In genomic region chr7:19714836-19715235, GRCm38 (mm10) we compare ENCODE assay signal across 8 mouse cellular contexts. TPM values are rescaled to one million over a fixed set of nuclear protein-coding genes. Genes with fewer than 3 reads are reported as not detected.
DNase-seq lines count a peak whose midpoint lies in the region; ATAC-seq and TF ChIP-seq lines count a peak whose summit lies in the region.

No protein-coding gene starts in this region.

- no peak for TF ChIP-seq CTCF in bone marrow macrophage, adult 2 months (IDR thresholded peaks at IDR 0.05; ENCODE audit: low read depth, low read length)

- 0 out of 2 replicates have a peak, but pooled peaks have one; percentile 0 for ATAC-seq in kidney, embryonic 14.5 days (ENCODE audit: low FRiP score, low TSS enrichment)
- ATAC-seq in hindbrain, embryonic 11.5 days (ENCODE audit: low FRiP score): no peak
- no peak for ATAC-seq in midbrain, embryonic 12.5 days (ENCODE audit: low FRiP score, low read depth)

- H3K27ac ChIP-seq in kidney, embryonic 14.5 days (ENCODE audit: low read depth, low read length): peak overlapping the region; percentile 74
- peak overlapping the region; percentile 62 for H3K27ac ChIP-seq in bone marrow macrophage, adult 2 months (ENCODE audit: insufficient read depth, low read depth, low read length)
- peak overlapping the region; percentile 56; the same call in 1 of the 2 replicates for H3K27ac ChIP-seq in hindbrain, embryonic 11.5 days (ENCODE audit: low read depth, low read length)
- peak overlapping the region; percentile 68 for H3K27ac ChIP-seq in midbrain, embryonic 12.5 days (replicated peaks)

- H3K4me3 ChIP-seq in kidney, embryonic 14.5 days (ENCODE audit: low read length): peak overlapping the region; percentile 72
- peak overlapping the region; percentile 97 for H3K4me3 ChIP-seq in bone marrow macrophage, adult 2 months (ENCODE audit: insufficient read depth, low read length)
- H3K4me3 ChIP-seq in hindbrain, embryonic 11.5 days (ENCODE audit: low read depth, low read length): peak overlapping the region; percentile 99
- peak overlapping the region; percentile 99 for H3K4me3 ChIP-seq in midbrain, embryonic 12.5 days

- no peak for DNase-seq in kidney, postnatal 10 days
- no peak for DNase-seq in hindbrain, embryonic 11.5 days (ENCODE audit: low spot score)
- no peak for DNase-seq in ovary, postnatal 10 days (ENCODE audit: low spot score)
- no peak for DNase-seq in left cerebral cortex, adult 9 months (ENCODE audit: low spot score in 2 of 2)
- no peak for DNase-seq in thymus, adult 18-20 months

- peak overlapping the region; percentile 72 for H3K4me2 ChIP-seq in kidney, embryonic 14.5 days (replicated peaks; ENCODE audit: low read depth, low read length)
- peak overlapping the region; percentile 91 for H3K4me2 ChIP-seq in hindbrain, embryonic 11.5 days (replicated peaks; ENCODE audit: low read depth, low read length)
- H3K4me2 ChIP-seq in midbrain, embryonic 12.5 days (replicated peaks): peak overlapping the region; percentile 99

- no peaks in the 10 kb centered on the region for H3K27me3 ChIP-seq in kidney, embryonic 14.5 days (ENCODE audit: control insufficient read depth, insufficient read depth, low read length)
- H3K27me3 ChIP-seq in hindbrain, embryonic 11.5 days (ENCODE audit: control insufficient read depth, insufficient read depth, low read length): no peaks in the 10 kb centered on the region
- H3K27me3 ChIP-seq in midbrain, embryonic 12.5 days: no peaks in the 10 kb centered on the region

- under 1% methylated on average over 36 of the region's 39 CpGs for WGBS in kidney, embryonic 14.5 days
- 1% methylated on average over 38 of the region's 39 CpGs for whole genome bisulfite sequencing in hindbrain, embryonic 11.5 days
- under 1% methylated on average over 39 of the region's 39 CpGs for WGBS in midbrain, embryonic 12.5 days

- H3K36me3 ChIP-seq in kidney, embryonic 14.5 days (ENCODE audit: control insufficient read depth, insufficient read depth, low read length): peaks cover 46% of the 10 kb centered on the region
- 0 out of 2 replicates have a peak, but pooled peaks cover 4% of the 10 kb centered on the region for H3K36me3 ChIP-seq in hindbrain, embryonic 11.5 days (ENCODE audit: control insufficient read depth, insufficient read depth, low read length)
- H3K36me3 ChIP-seq in midbrain, embryonic 12.5 days: peaks cover 44% of the 10 kb centered on the region

- H3K9me3 ChIP-seq in kidney, embryonic 14.5 days (ENCODE audit: control insufficient read depth, low read length): no peaks in the 10 kb centered on the region
- no peaks in the 10 kb centered on the region for H3K9me3 ChIP-seq in hindbrain, embryonic 11.5 days (ENCODE audit: control insufficient read depth, low read length)
- H3K9me3 ChIP-seq in midbrain, embryonic 12.5 days: no peaks in the 10 kb centered on the region

- H3K4me1 ChIP-seq in kidney, embryonic 14.5 days (ENCODE audit: control insufficient read depth, insufficient read depth, low read length): peaks cover 10% of the 10 kb centered on the region; the same call in 1 of the 2 replicates
- peaks cover 15% of the 10 kb centered on the region for H3K4me1 ChIP-seq in bone marrow macrophage, adult 2 months (ENCODE audit: control insufficient read depth, insufficient read depth, low read length)
- peaks cover 5% of the 10 kb centered on the region for H3K4me1 ChIP-seq in hindbrain, embryonic 11.5 days (replicated peaks; ENCODE audit: control insufficient read depth, insufficient read depth, low read length)
- peaks cover 25% of the 10 kb centered on the region for H3K4me1 ChIP-seq in midbrain, embryonic 12.5 days

- peak overlapping the region; percentile 97 for H3K9ac ChIP-seq in kidney, embryonic 14.5 days (ENCODE audit: low read depth, low read length)
- peak overlapping the region; percentile 92 for H3K9ac ChIP-seq in hindbrain, embryonic 11.5 days (ENCODE audit: low read depth, low read length)
- peak overlapping the region; percentile 95 for H3K9ac ChIP-seq in midbrain, embryonic 12.5 days (replicated peaks)

- TF ChIP-seq POLR2A in bone marrow macrophage, adult 2 months (IDR thresholded peaks at IDR 0.05; ENCODE audit: borderline replicate concordance, low read depth, low read length): no peak

RNA-seq across cellular contexts. Expression of gene Tomm40, which starts 0.4 kb away (rescaled TPM):
- polyA plus RNA-seq in kidney, embryonic 14.5 days (2014; fragmentation: Nextera tagmentation; extraction: Ambion mirVana): 159 and 177 TPM in 2 replicates
- polyA plus RNA-seq in bone marrow macrophage, adult 2 months (2012; ENCODE audit: insufficient read depth, insufficient read length, missing spikeins): 23.8 and 25.2 TPM in 2 replicates
- polyA plus RNA-seq in hindbrain, embryonic 11.5 days (2014; fragmentation: Nextera tagmentation; extraction: Ambion mirVana): 113 and 129 TPM in 2 replicates
- polyA plus RNA-seq in midbrain, embryonic 12.5 days (2016; fragmentation: Nextera tagmentation; extraction: Ambion mirVana): 148 and 152 TPM in 2 replicates

RNA-seq across cellular contexts. Expression of gene Apoe, which starts 15.8 kb away (rescaled TPM):
- 175 and 184 TPM in 2 replicates for polyA plus RNA-seq in kidney, embryonic 14.5 days (2014; fragmentation: Nextera tagmentation; extraction: Ambion mirVana)
- polyA plus RNA-seq in bone marrow macrophage, adult 2 months (2012; ENCODE audit: insufficient read depth, insufficient read length, missing spikeins): 16,287 and 16,533 TPM in 2 replicates
- 192 and 221 TPM in 2 replicates for polyA plus RNA-seq in hindbrain, embryonic 11.5 days (2014; fragmentation: Nextera tagmentation; extraction: Ambion mirVana)
- polyA plus RNA-seq in midbrain, embryonic 12.5 days (2016; fragmentation: Nextera tagmentation; extraction: Ambion mirVana): 203 and 260 TPM in 2 replicates

RNA-seq across cellular contexts. Expression of gene Apoc1, which starts 22.4 kb away (rescaled TPM):
- polyA plus RNA-seq in kidney, embryonic 14.5 days (2014; fragmentation: Nextera tagmentation; extraction: Ambion mirVana): 8.4 and 13.1 TPM in 2 replicates
- not detected in 2 replicates for polyA plus RNA-seq in bone marrow macrophage, adult 2 months (2012; ENCODE audit: insufficient read depth, insufficient read length, missing spikeins)
- 3.0 and 3.4 TPM in 2 replicates for polyA plus RNA-seq in hindbrain, embryonic 11.5 days (2014; fragmentation: Nextera tagmentation; extraction: Ambion mirVana)
- polyA plus RNA-seq in midbrain, embryonic 12.5 days (2016; fragmentation: Nextera tagmentation; extraction: Ambion mirVana): 1.3 and 1.8 TPM in 2 replicates

RNA-seq across cellular contexts. Expression of gene Apoc4, which starts 33.6 kb away (rescaled TPM):
- 0.81 TPM in 1 of 2 replicates, not detected in the other for polyA plus RNA-seq in kidney, embryonic 14.5 days (2014; fragmentation: Nextera tagmentation; extraction: Ambion mirVana)
- polyA plus RNA-seq in bone marrow macrophage, adult 2 months (2012; ENCODE audit: insufficient read depth, insufficient read length, missing spikeins): not detected in 2 replicates
- not detected in 2 replicates for polyA plus RNA-seq in hindbrain, embryonic 11.5 days (2014; fragmentation: Nextera tagmentation; extraction: Ambion mirVana)
- 0.08 TPM in 1 of 2 replicates, not detected in the other for polyA plus RNA-seq in midbrain, embryonic 12.5 days (2016; fragmentation: Nextera tagmentation; extraction: Ambion mirVana)

RNA-seq across cellular contexts. Expression of gene Gm44805, which starts 33.6 kb away (rescaled TPM):
- polyA plus RNA-seq in kidney, embryonic 14.5 days (2014; fragmentation: Nextera tagmentation; extraction: Ambion mirVana): not detected in 2 replicates
- polyA plus RNA-seq in bone marrow macrophage, adult 2 months (2012; ENCODE audit: insufficient read depth, insufficient read length, missing spikeins): not detected in 2 replicates
- not detected in 2 replicates for polyA plus RNA-seq in hindbrain, embryonic 11.5 days (2014; fragmentation: Nextera tagmentation; extraction: Ambion mirVana)
- not detected in 2 replicates for polyA plus RNA-seq in midbrain, embryonic 12.5 days (2016; fragmentation: Nextera tagmentation; extraction: Ambion mirVana)

Comparison
In these comparisons a context has a peak if more than half of its experiments do, and no peak if none do; other contexts are left out.
1. RNA of gene Apoe, which starts 15.8 kb away (polyA plus RNA-seq): 16,287 to 16,533 TPM in bone marrow macrophage, adult 2 months; 203 to 260 TPM in midbrain, embryonic 12.5 days, 192 to 221 TPM in hindbrain, embryonic 11.5 days and 175 to 184 TPM in kidney, embryonic 14.5 days; every median in the first group is over 10 times any median in the second.
2. Peak in every context shown above with its lines, with median percentiles within 50 percentile points of each other: H3K27ac ChIP-seq, H3K4me2 ChIP-seq, H3K4me3 ChIP-seq and H3K9ac ChIP-seq.